16 mouse cellular contexts compared by ENCODE assay signal in the genomic region with DNA sequence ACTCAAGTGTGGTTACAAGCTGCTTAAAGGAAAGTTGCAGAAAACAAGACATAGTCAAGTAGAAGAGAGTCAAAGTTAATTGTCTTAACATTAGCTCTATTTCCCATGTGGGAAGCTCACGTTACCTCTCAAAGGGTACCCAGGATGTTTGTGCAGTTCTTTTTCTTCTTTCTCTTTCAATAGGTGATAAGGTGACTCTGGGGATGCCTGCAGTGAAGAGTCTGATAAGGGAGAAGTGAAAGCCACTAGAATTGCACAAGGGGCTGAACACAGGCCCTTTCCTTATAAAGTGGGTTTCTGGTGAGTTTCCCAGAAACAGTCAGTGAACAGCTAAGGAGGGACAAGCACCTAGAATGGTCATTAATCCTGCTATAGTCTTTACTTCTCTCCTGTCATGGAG.
"Had no signal": no experiment of that assay in that cellular context is flagged by ENCODE, and none has a peak within 500 bp of the region (broad histone marks: within the 10 kb centered on the region; RNA-seq: fewer than 3 reads in every experiment).

No protein-coding gene starts in this region.

- H3K4me3 ChIP-seq: liver, embryonic 13.5 days; megakaryocyte, embryonic 14.5 days; neural tube, embryonic 12.5 days; neural tube, embryonic 15.5 days; stomach, embryonic 15.5 days had no signal

- H3K4me2 ChIP-seq: liver, embryonic 13.5 days; midbrain, embryonic 11.5 days; neural tube, embryonic 12.5 days; neural tube, embryonic 15.5 days; stomach, embryonic 15.5 days had no signal

- DNase-seq: kidney, adult 11 months; kidney, adult 8-10 months; kidney, postnatal 14 days; kidney, postnatal 4 days; liver, embryonic 13.5 days; lung, adult 2 months; lung, postnatal 14 days; lung, postnatal 4 days; midbrain, embryonic 14.5 days; retina, postnatal 1 day; thymus, postnatal 36 days had no signal

- H3K9me3 ChIP-seq: liver, embryonic 13.5 days; megakaryocyte, embryonic 14.5 days; neural tube, embryonic 12.5 days; neural tube, embryonic 15.5 days; stomach, embryonic 15.5 days had no signal

- H3K27ac ChIP-seq: liver, embryonic 13.5 days; neural tube, embryonic 12.5 days; neural tube, embryonic 15.5 days; stomach, embryonic 15.5 days had no signal

- H3K36me3 ChIP-seq: liver, embryonic 13.5 days; neural tube, embryonic 12.5 days; neural tube, embryonic 15.5 days; stomach, embryonic 15.5 days had no signal

- H3K4me1 ChIP-seq: liver, embryonic 13.5 days; neural tube, embryonic 12.5 days; neural tube, embryonic 15.5 days; stomach, embryonic 15.5 days had no signal

- H3K9ac ChIP-seq: liver, embryonic 13.5 days; neural tube, embryonic 12.5 days; neural tube, embryonic 15.5 days; stomach, embryonic 15.5 days had no signal

- H3K27me3 ChIP-seq: liver, embryonic 13.5 days; megakaryocyte, embryonic 14.5 days; neural tube, embryonic 12.5 days; neural tube, embryonic 15.5 days; stomach, embryonic 15.5 days had no signal
